Mouse (Mus musculus) forebrain, embryonic 15.5 days (tissue): ENCODE measurements around the gene Cacna2d3. TPM values are rescaled to one million over a fixed set of nuclear protein-coding genes. Genes with fewer than 3 reads are reported as not detected.

ENCODE experiments used
- ATAC-seq: fragments of 200-750 bp; cut with Nextera tagmentation; replicated peaks from 2 replicates; pipeline ENCODE4 v1.8.0; 2017; ENCODE audit warnings: mild to moderate bottlenecking, moderate TSS enrichment, moderate library complexity
- H3K27ac ChIP-seq: fragments of 300-500 bp; sonication (generic); replicated peaks from 2 replicates; pipeline ENCODE4 v1.5.1; 2015; ENCODE audit warnings: mild to moderate bottlenecking, inconsistent platforms
- H3K27me3 ChIP-seq: fragments of 300-500 bp; sonication (generic); 2 replicates; pipeline ENCODE4 v1.6.1; 2015; ENCODE audit warnings: inconsistent platforms
- H3K36me3 ChIP-seq: fragments of 300-500 bp; sonication (generic); 2 replicates; pipeline ENCODE4 v1.6.1; 2015; ENCODE audit warnings: mild to moderate bottlenecking, inconsistent platforms
- H3K4me1 ChIP-seq: fragments of 300-500 bp; sonication (generic); 2 replicates; pipeline ENCODE4 v1.6.1; 2015; ENCODE audit warnings: inconsistent platforms
- H3K4me2 ChIP-seq: fragments of 300-500 bp; sonication (generic); replicated peaks from 2 replicates; pipeline ENCODE4 v1.6.1; 2015; ENCODE audit warnings: mild to moderate bottlenecking, inconsistent platforms
- H3K4me3 ChIP-seq: fragments of 300-500 bp; sonication (generic); 2 replicates; pipeline ENCODE4 v1.5.1; 2015; ENCODE audit warnings: mild to moderate bottlenecking, inconsistent platforms
- H3K9ac ChIP-seq: fragments of 300-500 bp; sonication (generic); replicated peaks from 2 replicates; pipeline ENCODE4 v1.6.1; 2015; ENCODE audit warnings: mild to moderate bottlenecking, inconsistent platforms
- H3K9me3 ChIP-seq: fragments of 300-500 bp; sonication (generic); 2 replicates; pipeline ENCODE4 v1.6.1; 2016; ENCODE audit warnings: inconsistent platforms
- WGBS: fragments of 180-500 bp; shearing (Covaris S2); methylation state at CpG from one replicate; pipeline ENCODE4 v1.1.7; 2015; ENCODE audit warnings: mixed read lengths; 5-methylcytosine and 5-hydroxymethylcytosine counted together
- polyA plus RNA-seq: library from polyadenylated mRNA; unstranded; fragments of >200 nt; fragmentation: Nextera tagmentation; extraction: Ambion mirVana; gene quantifications from 2 replicates; pipeline ENCODE4 v1.2.1, GENCODE M21; 2015

Cacna2d3 gene
- polyA plus RNA-seq, 1 experiment from 2014 or later, result 28.1 TPM

- Histone ChIP-seq H3K27ac (no peak overlapping the region), H3K4me3 (no peak overlapping the region), H3K4me2 (no peak overlapping the region), H3K9ac (no peak overlapping the region), H3K4me1 (peaks cover 14% of the 10 kb centered on the region; the same call in 1 of the 2 replicates), H3K27me3 (no peaks in the 10 kb centered on the region), H3K36me3 (no peaks in the 10 kb centered on the region), H3K9me3 (no peaks in the 10 kb centered on the region)
- no peak for ATAC-seq
- 15% methylated on average over 3 of the region's 3 CpGs for WGBS
These were observed 272.5 kb downstream of the Cacna2d3 start for GRCm38 (mm10) chr14:29449203-29449602.

GRCm38 (mm10) chr14:29443091-29444026, 278.3 kb downstream of the Cacna2d3 start:
- H3K27ac ChIP-seq, result no peak overlapping the region
- H3K4me2 ChIP-seq, result peak overlapping the region; percentile 23
- no peaks in the 10 kb centered on the region for H3K27me3 ChIP-seq
- H3K4me3 ChIP-seq, result no peak overlapping the region
- H3K9me3 ChIP-seq, result no peaks in the 10 kb centered on the region
- 11% methylated on average over 15 of the region's 15 CpGs for WGBS
- peak; percentile 58 for ATAC-seq
- no peak overlapping the region; the same call in 1 of the 2 replicates for H3K9ac ChIP-seq
- no peaks in the 10 kb centered on the region for H3K36me3 ChIP-seq
- H3K4me1 ChIP-seq, result peaks cover 17% of the 10 kb centered on the region

- peak; percentile 58; the same call in 1 of the 2 replicates for ATAC-seq
- Histone ChIP-seq H3K9me3 (no peaks in the 10 kb centered on the region), H3K4me2 (peak overlapping the region; percentile 23), H3K27me3 (no peaks in the 10 kb centered on the region), H3K9ac (no peak overlapping the region; the same call in 1 of the 2 replicates), H3K36me3 (no peaks in the 10 kb centered on the region), H3K4me1 (peaks cover 17% of the 10 kb centered on the region), H3K27ac (peak overlapping the region; percentile 49), H3K4me3 (no peak overlapping the region)
- 4% methylated on average over 4 of the region's 4 CpGs for WGBS
These were observed 279.2 kb downstream of the Cacna2d3 start for GRCm38 (mm10) chr14:29442476-29442875.

- H3K9me3 ChIP-seq, result no peaks in the 10 kb centered on the region
- no peak overlapping the region for H3K27ac ChIP-seq
- peaks cover 19% of the 10 kb centered on the region for H3K4me1 ChIP-seq
- H3K27me3 ChIP-seq, result no peaks in the 10 kb centered on the region
- ATAC-seq, result no peak
- no peaks in the 10 kb centered on the region for H3K36me3 ChIP-seq
- no peak overlapping the region for H3K4me2 ChIP-seq
- no peak overlapping the region for H3K9ac ChIP-seq
- WGBS, result 75% methylated on average over 7 of the region's 7 CpGs
- H3K4me3 ChIP-seq, result no peak overlapping the region
These were observed 283.0 kb downstream of the Cacna2d3 start for GRCm38 (mm10) chr14:29438666-29439065.

GRCm38 (mm10) chr14:29438251-29438650, 283.4 kb downstream of the Cacna2d3 start:
- Histone ChIP-seq H3K9ac (no peak overlapping the region), H3K27me3 (no peaks in the 10 kb centered on the region), H3K4me1 (peaks cover 18% of the 10 kb centered on the region), H3K4me2 (no peak overlapping the region), H3K27ac (no peak overlapping the region), H3K36me3 (no peaks in the 10 kb centered on the region), H3K9me3 (no peaks in the 10 kb centered on the region), H3K4me3 (no peak overlapping the region)
- WGBS, result 65% methylated on average over 3 of the region's 3 CpGs
- no peak for ATAC-seq

- Histone ChIP-seq H3K36me3 (no peaks in the 10 kb centered on the region), H3K27ac (0 out of 2 replicates have a peak overlapping the region, but pooled peaks have one; percentile 9), H3K9me3 (no peaks in the 10 kb centered on the region), H3K4me2 (no peak overlapping the region), H3K9ac (no peak overlapping the region), H3K4me1 (peaks cover 6% of the 10 kb centered on the region; the same call in 1 of the 2 replicates), H3K27me3 (no peaks in the 10 kb centered on the region), H3K4me3 (no peak overlapping the region)
- ATAC-seq, result no peak
These were observed 286.5 kb downstream of the Cacna2d3 start for GRCm38 (mm10) chr14:29435203-29435602.

GRCm38 (mm10) chr14:29433716-29434115, 287.9 kb downstream of the Cacna2d3 start:
- no peak for ATAC-seq
- no peaks in the 10 kb centered on the region for H3K36me3 ChIP-seq
- no peak overlapping the region for H3K4me3 ChIP-seq
- no peak overlapping the region for H3K4me2 ChIP-seq
- no peaks in the 10 kb centered on the region for H3K9me3 ChIP-seq
- H3K4me1 ChIP-seq, result peaks cover 6% of the 10 kb centered on the region; the same call in 1 of the 2 replicates
- WGBS, result 46% methylated on average over 3 of the region's 3 CpGs
- H3K27ac ChIP-seq, result 0 out of 2 replicates have a peak overlapping the region, but pooled peaks have one; percentile 8
- no peaks in the 10 kb centered on the region for H3K27me3 ChIP-seq
- H3K9ac ChIP-seq, result no peak overlapping the region

GRCm38 (mm10) chr14:29433076-29433714, 288.5 kb downstream of the Cacna2d3 start:
- ATAC-seq, result no peak
- no peaks in the 10 kb centered on the region for H3K9me3 ChIP-seq
- H3K9ac ChIP-seq, result no peak overlapping the region
- peaks cover 6% of the 10 kb centered on the region; the same call in 1 of the 2 replicates for H3K4me1 ChIP-seq
- H3K4me3 ChIP-seq, result no peak overlapping the region
- 75% methylated on average over 5 of the region's 5 CpGs for WGBS
- 0 out of 2 replicates have a peak overlapping the region, but pooled peaks have one; percentile 8 for H3K27ac ChIP-seq
- H3K36me3 ChIP-seq, result no peaks in the 10 kb centered on the region
- H3K4me2 ChIP-seq, result no peak overlapping the region
- H3K27me3 ChIP-seq, result no peaks in the 10 kb centered on the region

- no peaks in the 10 kb centered on the region for H3K27me3 ChIP-seq
- no peak overlapping the region for H3K9ac ChIP-seq
- no peaks in the 10 kb centered on the region for H3K36me3 ChIP-seq
- 70% methylated on average over 2 of the region's 2 CpGs for WGBS
- H3K4me2 ChIP-seq, result no peak overlapping the region
- no peak overlapping the region for H3K27ac ChIP-seq
- H3K4me1 ChIP-seq, result peaks cover 6% of the 10 kb centered on the region; the same call in 1 of the 2 replicates
- no peak for ATAC-seq
- no peak overlapping the region for H3K4me3 ChIP-seq
- no peaks in the 10 kb centered on the region for H3K9me3 ChIP-seq
These were observed 291.9 kb downstream of the Cacna2d3 start for GRCm38 (mm10) chr14:29429788-29430187.

- H3K27me3 ChIP-seq, result no peaks in the 10 kb centered on the region
- no peak overlapping the region for H3K4me2 ChIP-seq
- H3K4me1 ChIP-seq, result no peaks in the 10 kb centered on the region
- WGBS, result 69% methylated on average over 3 of the region's 3 CpGs
- no peak overlapping the region for H3K27ac ChIP-seq
- H3K4me3 ChIP-seq, result no peak overlapping the region
- ATAC-seq, result no peak
- no peaks in the 10 kb centered on the region for H3K36me3 ChIP-seq
- H3K9ac ChIP-seq, result no peak overlapping the region
- no peaks in the 10 kb centered on the region for H3K9me3 ChIP-seq
These were observed 296.0 kb downstream of the Cacna2d3 start for GRCm38 (mm10) chr14:29425666-29426065.

GRCm38 (mm10) chr14:29425208-29425607, 296.5 kb downstream of the Cacna2d3 start:
- H3K27ac ChIP-seq, result no peak overlapping the region
- no peaks in the 10 kb centered on the region for H3K36me3 ChIP-seq
- no peak for ATAC-seq
- 73% methylated on average over 3 of the region's 3 CpGs for WGBS
- no peak overlapping the region for H3K4me2 ChIP-seq
- no peaks in the 10 kb centered on the region for H3K27me3 ChIP-seq
- no peaks in the 10 kb centered on the region for H3K9me3 ChIP-seq
- H3K4me3 ChIP-seq, result no peak overlapping the region
- H3K9ac ChIP-seq, result no peak overlapping the region
- no peaks in the 10 kb centered on the region for H3K4me1 ChIP-seq

- no peaks in the 10 kb centered on the region for H3K27me3 ChIP-seq
- H3K9me3 ChIP-seq, result no peaks in the 10 kb centered on the region
- no peak overlapping the region for H3K4me3 ChIP-seq
- H3K9ac ChIP-seq, result no peak overlapping the region
- no peak overlapping the region for H3K4me2 ChIP-seq
- 23% methylated on average over 2 of the region's 2 CpGs for WGBS
- H3K4me1 ChIP-seq, result peaks cover 7% of the 10 kb centered on the region; the same call in 1 of the 2 replicates
- H3K36me3 ChIP-seq, result no peaks in the 10 kb centered on the region
- no peak overlapping the region for H3K27ac ChIP-seq
- ATAC-seq, result no peak
These were observed 315.8 kb downstream of the Cacna2d3 start for GRCm38 (mm10) chr14:29405878-29406165.
